Comparison of ENCODE assay signal across 20 mouse cellular contexts in the genomic region with DNA sequence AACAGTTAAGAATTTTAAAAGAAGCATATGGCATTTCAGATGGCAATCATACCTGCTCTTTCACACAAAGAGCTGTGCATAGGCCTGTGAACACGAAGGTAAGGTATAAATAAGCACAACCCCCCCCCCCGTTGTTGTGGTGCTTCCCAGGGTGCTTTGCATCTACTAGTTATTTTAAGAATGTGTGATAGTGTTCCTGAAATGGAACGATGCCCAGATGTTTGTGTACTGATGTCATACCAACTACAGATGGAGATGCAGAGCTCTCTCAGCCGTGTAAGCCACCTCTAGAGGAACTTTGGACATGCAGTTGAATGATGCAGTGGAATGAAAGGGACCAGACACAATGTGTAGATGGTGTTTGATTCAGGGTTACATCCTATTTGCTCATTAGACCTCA.
DNase-seq lines count a peak whose midpoint lies in the region; ATAC-seq lines count a peak whose summit lies in the region.
"Had no signal": no experiment of that assay in that cellular context is flagged by ENCODE, and none has a peak within 500 bp of the region (broad histone marks: within the 10 kb centered on the region; RNA-seq: fewer than 3 reads in every experiment).

No protein-coding gene starts in this region.

- no peak overlapping the region for H3K27ac ChIP-seq in kidney, embryonic 14.5 days (ENCODE audit: low read depth, low read length)
- H3K27ac ChIP-seq in heart, embryonic 16.5 days (ENCODE audit: low read length) = no peak overlapping the region; the same call in 1 of the 2 replicates
- no peak overlapping the region for H3K27ac ChIP-seq in midbrain, embryonic 16.5 days (ENCODE audit: low read length)
- H3K27ac ChIP-seq: forebrain, embryonic 12.5 days; gastrocnemius, adult 2 months; hindbrain, embryonic 15.5 days; intestine, embryonic 15.5 days; limb, embryonic 13.5 days; liver, embryonic 14.5 days; midbrain, embryonic 12.5 days; neural tube, embryonic 13.5 days; stomach, embryonic 15.5 days had no signal

- no peaks in the 10 kb centered on the region for H3K9me3 ChIP-seq in kidney, embryonic 14.5 days (ENCODE audit: control insufficient read depth, low read length)
- H3K9me3 ChIP-seq in heart, embryonic 16.5 days (replicated peaks; ENCODE audit: control insufficient read depth, low read length) = no peaks in the 10 kb centered on the region
- no peaks in the 10 kb centered on the region for H3K9me3 ChIP-seq in midbrain, embryonic 16.5 days (replicated peaks; ENCODE audit: control insufficient read depth, low read length, poor library complexity, severe bottlenecking)
- H3K9me3 ChIP-seq: forebrain, embryonic 12.5 days; hindbrain, embryonic 15.5 days; intestine, embryonic 15.5 days; limb, embryonic 13.5 days; midbrain, embryonic 12.5 days; neural tube, embryonic 13.5 days; stomach, embryonic 15.5 days had no signal

- WGBS in kidney, embryonic 14.5 days = 72% methylated on average over 4 of the region's 4 CpGs
- WGBS in heart, embryonic 16.5 days = 12% methylated on average over 4 of the region's 4 CpGs
- 81% methylated on average over 4 of the region's 4 CpGs for WGBS in midbrain, embryonic 16.5 days

- peak; percentile 1 for DNase-seq in kidney, adult 11 months
- peak; percentile 7 for DNase-seq in 3T3-L1 (ENCODE audit: low read depth, low spot score)
- peak; percentile 32 to 59 for DNase-seq in heart, adult 9 months (ENCODE audit: low spot score in 2 of 2)
- DNase-seq in ovary, postnatal 36 days (ENCODE audit: low spot score) = no peak
- DNase-seq in left cerebral cortex, adult 9 months (ENCODE audit: low spot score in 2 of 2) = no peak
- DNase-seq: cerebellum, adult 9-10 months; gastrocnemius, adult 2 months; right cerebral cortex, postnatal 25 days; thymus, adult 18-20 months had no signal

- H3K4me3 ChIP-seq in kidney, embryonic 14.5 days (ENCODE audit: low read length) = no peak overlapping the region
- no peak overlapping the region for H3K4me3 ChIP-seq in heart, embryonic 16.5 days (ENCODE audit: low read length)
- no peak overlapping the region for H3K4me3 ChIP-seq in midbrain, embryonic 16.5 days (ENCODE audit: low read depth, low read length)
- H3K4me3 ChIP-seq: forebrain, embryonic 12.5 days; gastrocnemius, adult 2 months; hindbrain, embryonic 15.5 days; intestine, embryonic 15.5 days; limb, embryonic 13.5 days; midbrain, embryonic 12.5 days; neural tube, embryonic 13.5 days; stomach, embryonic 15.5 days had no signal

- H3K9ac ChIP-seq in kidney, embryonic 14.5 days (ENCODE audit: low read depth, low read length) = no peak overlapping the region
- H3K9ac ChIP-seq in heart, embryonic 16.5 days (ENCODE audit: low read length) = no peak overlapping the region
- no peak overlapping the region for H3K9ac ChIP-seq in midbrain, embryonic 16.5 days (ENCODE audit: low read depth, low read length)
- H3K9ac ChIP-seq: forebrain, embryonic 12.5 days; hindbrain, embryonic 15.5 days; intestine, embryonic 15.5 days; limb, embryonic 13.5 days; liver, embryonic 14.5 days; midbrain, embryonic 12.5 days; neural tube, embryonic 13.5 days; stomach, embryonic 15.5 days had no signal

- H3K4me1 ChIP-seq in kidney, embryonic 14.5 days (ENCODE audit: control insufficient read depth, insufficient read depth, low read length) = no peaks in the 10 kb centered on the region
- peaks cover 10% of the 10 kb centered on the region for H3K4me1 ChIP-seq in heart, embryonic 16.5 days (ENCODE audit: control insufficient read depth, insufficient read depth, low read length)
- H3K4me1 ChIP-seq in midbrain, embryonic 16.5 days (ENCODE audit: control insufficient read depth, insufficient read depth, low read length) = no peaks in the 10 kb centered on the region
- H3K4me1 ChIP-seq: forebrain, embryonic 12.5 days; hindbrain, embryonic 15.5 days; intestine, embryonic 15.5 days; limb, embryonic 13.5 days; midbrain, embryonic 12.5 days; neural tube, embryonic 13.5 days; stomach, embryonic 15.5 days had no signal

- H3K36me3 ChIP-seq in kidney, embryonic 14.5 days (ENCODE audit: control insufficient read depth, insufficient read depth, low read length) = no peaks in the 10 kb centered on the region
- no peaks in the 10 kb centered on the region for H3K36me3 ChIP-seq in heart, embryonic 16.5 days (ENCODE audit: control insufficient read depth, insufficient read depth)
- no peaks in the 10 kb centered on the region for H3K36me3 ChIP-seq in midbrain, embryonic 16.5 days (ENCODE audit: control insufficient read depth, insufficient read depth, low read length)
- H3K36me3 ChIP-seq: forebrain, embryonic 12.5 days; hindbrain, embryonic 15.5 days; intestine, embryonic 15.5 days; limb, embryonic 13.5 days; midbrain, embryonic 12.5 days; neural tube, embryonic 13.5 days; stomach, embryonic 15.5 days had no signal

- no peak for ATAC-seq in kidney, embryonic 14.5 days (ENCODE audit: low FRiP score, low TSS enrichment)
- ATAC-seq in heart, embryonic 16.5 days (replicated peaks; ENCODE audit: extremely low read depth, insufficient read depth, low FRiP score) = peak; percentile 90
- no peak for ATAC-seq in midbrain, embryonic 16.5 days
- ATAC-seq: intestine, embryonic 15.5 days had no signal

- no peaks in the 10 kb centered on the region for H3K27me3 ChIP-seq in kidney, embryonic 14.5 days (ENCODE audit: control insufficient read depth, insufficient read depth, low read length)
- no peaks in the 10 kb centered on the region for H3K27me3 ChIP-seq in heart, embryonic 16.5 days (ENCODE audit: control insufficient read depth, insufficient read depth, low read length)
- no peaks in the 10 kb centered on the region for H3K27me3 ChIP-seq in midbrain, embryonic 16.5 days (ENCODE audit: control insufficient read depth, insufficient read depth, low read depth, low read length)
- H3K27me3 ChIP-seq: forebrain, embryonic 12.5 days; hindbrain, embryonic 15.5 days; intestine, embryonic 15.5 days; limb, embryonic 13.5 days; midbrain, embryonic 12.5 days; neural tube, embryonic 13.5 days; stomach, embryonic 15.5 days had no signal

- H3K4me2 ChIP-seq in kidney, embryonic 14.5 days (replicated peaks; ENCODE audit: low read depth, low read length) = no peak overlapping the region
- no peak overlapping the region for H3K4me2 ChIP-seq in heart, embryonic 16.5 days (ENCODE audit: low read depth, low read length)
- no peak overlapping the region for H3K4me2 ChIP-seq in midbrain, embryonic 16.5 days (ENCODE audit: low read length)
- H3K4me2 ChIP-seq: forebrain, embryonic 12.5 days; hindbrain, embryonic 15.5 days; intestine, embryonic 15.5 days; limb, embryonic 13.5 days; midbrain, embryonic 12.5 days; neural tube, embryonic 13.5 days; stomach, embryonic 15.5 days had no signal

Comparison
In these comparisons a context has a peak if more than half of its experiments do, and no peak if none do; other contexts are left out.
1. DNase-seq: peak in kidney, adult 11 months (single experiment), 3T3-L1 (single experiment) and heart, adult 9 months (2 of 2); none in ovary, postnatal 36 days (single experiment) and left cerebral cortex, adult 9 months (0 of 2).